Mouse (Mus musculus): ENCODE data around the gene Scnm1. TPM values are rescaled to one million over a fixed set of nuclear protein-coding genes. Genes with fewer than 3 reads are reported as not detected.
"Not testable (repeated sequence)": the region's sequence is repeated elsewhere in the genome, so short reads cannot be mapped to it uniquely, and the experiment has no call there.

Scnm1 gene
- polyA plus RNA-seq, 1 experiment = 130 TPM

GRCm38 (mm10) chr3:95107898-95108297 lies 25.9 kb downstream of the Scnm1 start:
- Histone ChIP-seq H3K27ac (ENCODE audit: control insufficient read depth, insufficient read depth, low read depth, low read length, poor library complexity) (no peak overlapping the region), H3K4me3 (replicated peaks; ENCODE audit: control insufficient read depth, low read depth, low read length) (no peak overlapping the region), H3K4me1 (ENCODE audit: control insufficient read depth, insufficient read depth, low read length) (no peaks in the 10 kb centered on the region; the same call in 1 of the 2 replicates)
- 44% methylated on average over 2 of the region's 2 CpGs for WGBS
- no peak for TF ChIP-seq CTCF (IDR thresholded peaks at IDR 0.05; ENCODE audit: control insufficient read depth, insufficient read depth, low read length)
- no peak for TF ChIP-seq POLR2A (IDR thresholded peaks at IDR 0.05; ENCODE audit: borderline replicate concordance, control insufficient read depth, low read depth, low read length)

GRCm38 (mm10) chr3:95107308-95107707 lies 26.5 kb downstream of the Scnm1 start:
- not testable (repeated sequence) for H3K4me3 ChIP-seq (replicated peaks; ENCODE audit: control insufficient read depth, low read depth, low read length); H3K4me1 ChIP-seq (ENCODE audit: control insufficient read depth, insufficient read depth, low read length); H3K27ac ChIP-seq (ENCODE audit: control insufficient read depth, insufficient read depth, low read depth, low read length, poor library complexity)

GRCm38 (mm10) chr3:95106338-95107117 lies 27.3 kb downstream of the Scnm1 start, which contains the start of gene Pip5k1a:
Gene Pip5k1a (minus strand): TSS chr3:95106930.
- WGBS = under 1% methylated on average over 51 of the region's 51 CpGs
- Histone ChIP-seq H3K4me1 (ENCODE audit: control insufficient read depth, insufficient read depth, low read length) (no peaks in the 10 kb centered on the region; the same call in 1 of the 2 replicates), H3K27ac (ENCODE audit: control insufficient read depth, insufficient read depth, low read depth, low read length, poor library complexity) (peak within 1 kb of the TSS; percentile 83), H3K4me3 (replicated peaks; ENCODE audit: control insufficient read depth, low read depth, low read length) (peak within 1 kb of the TSS; percentile 93)
- TF ChIP-seq CTCF (IDR thresholded peaks at IDR 0.05; ENCODE audit: control insufficient read depth, insufficient read depth, low read length) (no peak), POLR2A (IDR thresholded peaks at IDR 0.05; ENCODE audit: borderline replicate concordance, control insufficient read depth, low read depth, low read length) (peak; percentile 70; the same call in 1 of the 2 replicates)

GRCm38 (mm10) chr3:95105586-95106337 lies 28.0 kb downstream of the Scnm1 start:
- Histone ChIP-seq H3K4me3 (replicated peaks; ENCODE audit: control insufficient read depth, low read depth, low read length) (peak overlapping the region; percentile 93), H3K27ac (ENCODE audit: control insufficient read depth, insufficient read depth, low read depth, low read length, poor library complexity) (peak overlapping the region; percentile 83), H3K4me1 (ENCODE audit: control insufficient read depth, insufficient read depth, low read length) (no peaks in the 10 kb centered on the region; the same call in 1 of the 2 replicates)
- under 1% methylated on average over 16 of the region's 16 CpGs for WGBS
- no peak for TF ChIP-seq POLR2A (IDR thresholded peaks at IDR 0.05; ENCODE audit: borderline replicate concordance, control insufficient read depth, low read depth, low read length)
- no peak for TF ChIP-seq CTCF (IDR thresholded peaks at IDR 0.05; ENCODE audit: control insufficient read depth, insufficient read depth, low read length)

GRCm38 (mm10) chr3:95105121-95105520 lies 28.7 kb downstream of the Scnm1 start:
- TF ChIP-seq POLR2A (IDR thresholded peaks at IDR 0.05; ENCODE audit: borderline replicate concordance, control insufficient read depth, low read depth, low read length) = no peak
- Histone ChIP-seq H3K27ac (ENCODE audit: control insufficient read depth, insufficient read depth, low read depth, low read length, poor library complexity) (no peak overlapping the region), H3K4me3 (replicated peaks; ENCODE audit: control insufficient read depth, low read depth, low read length) (peak overlapping the region; percentile 50), H3K4me1 (ENCODE audit: control insufficient read depth, insufficient read depth, low read length) (no peaks in the 10 kb centered on the region; the same call in 1 of the 2 replicates)
- WGBS = 6% methylated on average over 4 of the region's 4 CpGs

- H3K4me3 ChIP-seq (replicated peaks; ENCODE audit: control insufficient read depth, low read depth, low read length) = no peak overlapping the region
- 9% methylated on average over 2 of the region's 2 CpGs for WGBS
- no peak overlapping the region for H3K27ac ChIP-seq (ENCODE audit: control insufficient read depth, insufficient read depth, low read depth, low read length, poor library complexity)
- no peak for TF ChIP-seq POLR2A (IDR thresholded peaks at IDR 0.05; ENCODE audit: borderline replicate concordance, control insufficient read depth, low read depth, low read length)
- no peak for TF ChIP-seq CTCF (IDR thresholded peaks at IDR 0.05; ENCODE audit: control insufficient read depth, insufficient read depth, low read length)
- no peaks in the 10 kb centered on the region; the same call in 1 of the 2 replicates for H3K4me1 ChIP-seq (ENCODE audit: control insufficient read depth, insufficient read depth, low read length)
These were observed 33.0 kb downstream of the Scnm1 start for GRCm38 (mm10) chr3:95100854-95101253.

- 97% methylated on average over 1 of the region's 1 CpGs for WGBS
- no peak overlapping the region for H3K4me3 ChIP-seq (replicated peaks; ENCODE audit: control insufficient read depth, low read depth, low read length)
- TF ChIP-seq POLR2A (IDR thresholded peaks at IDR 0.05; ENCODE audit: borderline replicate concordance, control insufficient read depth, low read depth, low read length) = no peak
- H3K4me1 ChIP-seq (ENCODE audit: control insufficient read depth, insufficient read depth, low read length) = no peaks in the 10 kb centered on the region
- H3K27ac ChIP-seq (ENCODE audit: control insufficient read depth, insufficient read depth, low read depth, low read length, poor library complexity) = no peak overlapping the region
These were observed 45.7 kb downstream of the Scnm1 start for GRCm38 (mm10) chr3:95088071-95088470.

Other genes with a start within 250 kb of the Scnm1 start
- gene Psmb4, start 247.1 kb downstream of the Scnm1 start, polyA plus RNA-seq (2011; ENCODE audit: insufficient read depth, insufficient read length, low replicate concordance, missing spikeins) = 291 and 443 TPM in 2 replicates
- 30.8 and 35.6 TPM in 2 replicates for gene Selenbp1, start 201.0 kb downstream of the Scnm1 start, polyA plus RNA-seq (2011; ENCODE audit: insufficient read depth, insufficient read length, low replicate concordance, missing spikeins)
- gene Rfx5, start 179.9 kb downstream of the Scnm1 start, polyA plus RNA-seq (2011; ENCODE audit: insufficient read depth, insufficient read length, low replicate concordance, missing spikeins) = 4.5 and 22.2 TPM in 2 replicates
- gene Pi4kb, start 159.3 kb downstream of the Scnm1 start, polyA plus RNA-seq (2011; ENCODE audit: insufficient read depth, insufficient read length, low replicate concordance, missing spikeins) = 43.1 and 63.2 TPM in 2 replicates
- 10.6 and 21.1 TPM in 2 replicates for gene Zfp687, start 118.6 kb downstream of the Scnm1 start, polyA plus RNA-seq (2011; ENCODE audit: insufficient read depth, insufficient read length, low replicate concordance, missing spikeins)
- 288 and 328 TPM in 2 replicates for gene Psmd4, start 91.4 kb downstream of the Scnm1 start, polyA plus RNA-seq (2011; ENCODE audit: insufficient read depth, insufficient read length, low replicate concordance, missing spikeins)
- gene Pip5k1a, start 27.1 kb downstream of the Scnm1 start, polyA plus RNA-seq (2011; ENCODE audit: insufficient read depth, insufficient read length, low replicate concordance, missing spikeins) = 22.5 and 38.8 TPM in 2 replicates
- 17.0 and 39.0 TPM in 2 replicates for gene Vps72, start 23.0 kb downstream of the Scnm1 start, polyA plus RNA-seq (2011; ENCODE audit: insufficient read depth, insufficient read length, low replicate concordance, missing spikeins)
- gene Tmod4, start 9.5 kb downstream of the Scnm1 start, polyA plus RNA-seq (2011; ENCODE audit: insufficient read depth, insufficient read length, low replicate concordance, missing spikeins) = 4.5 and 6.1 TPM in 2 replicates
- 9.4 and 10.9 TPM in 2 replicates for gene Lysmd1, start 77 bp upstream of the Scnm1 start, polyA plus RNA-seq (2011; ENCODE audit: insufficient read depth, insufficient read length, low replicate concordance, missing spikeins)
- gene Tnfaip8l2, start 8.3 kb upstream of the Scnm1 start, polyA plus RNA-seq (2011; ENCODE audit: insufficient read depth, insufficient read length, low replicate concordance, missing spikeins) = 11.7 and 41.8 TPM in 2 replicates
- 0.49 and 1.2 TPM in 2 replicates for gene Sema6c, start 26.4 kb upstream of the Scnm1 start, polyA plus RNA-seq (2011; ENCODE audit: insufficient read depth, insufficient read length, low replicate concordance, missing spikeins)
- 28.4 and 28.5 TPM in 2 replicates for gene Gabpb2, start 83.9 kb upstream of the Scnm1 start, polyA plus RNA-seq (2011; ENCODE audit: insufficient read depth, insufficient read length, low replicate concordance, missing spikeins)
- gene Cdc42se1, start 94.7 kb upstream of the Scnm1 start, polyA plus RNA-seq (2011; ENCODE audit: insufficient read depth, insufficient read length, low replicate concordance, missing spikeins) = 39.5 and 54.7 TPM in 2 replicates
- gene Mllt11, start 98.2 kb upstream of the Scnm1 start, polyA plus RNA-seq (2011; ENCODE audit: insufficient read depth, insufficient read length, low replicate concordance, missing spikeins) = 6.0 and 9.1 TPM in 2 replicates
- 0.52 TPM in 1 of 2 replicates, not detected in the other for gene Gm128, start 107.6 kb upstream of the Scnm1 start, polyA plus RNA-seq (2011; ENCODE audit: insufficient read depth, insufficient read length, low replicate concordance, missing spikeins)
- 1.7 TPM in 1 of 2 replicates, not detected in the other for gene Bnipl, start 117.2 kb upstream of the Scnm1 start, polyA plus RNA-seq (2011; ENCODE audit: insufficient read depth, insufficient read length, low replicate concordance, missing spikeins)
- 50.3 and 67.0 TPM in 2 replicates for gene Mindy1, start 147.3 kb upstream of the Scnm1 start, polyA plus RNA-seq (2011; ENCODE audit: insufficient read depth, insufficient read length, low replicate concordance, missing spikeins)
- 8.3 and 12.4 TPM in 2 replicates for gene Prune1, start 148.1 kb upstream of the Scnm1 start, polyA plus RNA-seq (2011; ENCODE audit: insufficient read depth, insufficient read length, low replicate concordance, missing spikeins)
- 3.8 and 4.3 TPM in 2 replicates for gene Anxa9, start 173.2 kb upstream of the Scnm1 start, polyA plus RNA-seq (2011; ENCODE audit: insufficient read depth, insufficient read length, low replicate concordance, missing spikeins)
- gene Cers2, start 180.8 kb upstream of the Scnm1 start, polyA plus RNA-seq (2011; ENCODE audit: insufficient read depth, insufficient read length, low replicate concordance, missing spikeins) = 70.3 and 159 TPM in 2 replicates
- gene Setdb1, start 223.2 kb upstream of the Scnm1 start, polyA plus RNA-seq (2011; ENCODE audit: insufficient read depth, insufficient read length, low replicate concordance, missing spikeins) = 13.9 and 27.0 TPM in 2 replicates